Mouse (Mus musculus): ENCODE data around the gene Topaz1.

DNA sequence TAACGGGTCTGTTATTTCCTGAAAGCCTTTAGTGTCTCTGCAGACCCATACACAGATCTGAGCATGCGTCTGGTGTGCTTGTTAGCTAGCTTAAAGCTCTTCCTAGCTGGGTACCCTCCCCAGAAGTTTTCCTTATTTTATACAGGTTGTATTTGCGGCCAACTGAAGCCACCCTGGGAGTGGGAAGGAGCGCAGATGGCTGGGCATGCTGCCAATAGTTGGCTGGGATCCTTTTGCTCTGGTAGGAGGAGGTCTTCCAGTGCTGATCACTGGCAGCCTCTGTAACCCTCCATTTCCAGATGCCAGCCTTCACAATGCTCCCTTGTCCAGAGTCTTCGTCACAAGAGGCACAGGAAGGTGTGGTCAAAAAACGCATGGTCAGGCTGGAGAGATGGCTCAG lies 89.6 kb downstream of the Topaz1 start:
- TF ChIP-seq POLR2A (IDR thresholded peaks at IDR 0.05; ENCODE audit: low read depth, low read length), result no peak
- TF ChIP-seq CTCF (IDR thresholded peaks at IDR 0.05; ENCODE audit: extremely low read depth, insufficient read length, insufficient replicate concordance, low read depth, low read length), result no peak

Measured in small intestine, adult 2 months (tissue).